Mouse (Mus musculus) liver, adult (tissue): Measurements from ENCODE around the gene Tmem132c.

ENCODE experiments used
- GATA4 ChIP-seq: IDR thresholded peaks from 2 replicates; pipeline ENCODE4 v1.6.1; 2014; ENCODE audit warnings: mild to moderate bottlenecking, low read length; ENCODE audit not compliant: insufficient replicate concordance

The Tmem132c gene

GRCm38 (mm10) chr5:127253263-127253662 lies 11.7 kb downstream of the Tmem132c start:
- no peak for TF ChIP-seq GATA4

- TF ChIP-seq GATA4, result no peak
Observed at GRCm38 (mm10) chr5:127256947-127257610, 15.5 kb downstream of the Tmem132c start.

- no peak for TF ChIP-seq GATA4
Observed at GRCm38 (mm10) chr5:127262136-127262535, 20.5 kb downstream of the Tmem132c start.

- no peak for TF ChIP-seq GATA4
Observed at GRCm38 (mm10) chr5:127271145-127271544, 29.5 kb downstream of the Tmem132c start.

GRCm38 (mm10) chr5:127279462-127279861 lies 37.9 kb downstream of the Tmem132c start:
- TF ChIP-seq GATA4, result no peak

GRCm38 (mm10) chr5:127281186-127281585 lies 39.6 kb downstream of the Tmem132c start:
- no peak for TF ChIP-seq GATA4

GRCm38 (mm10) chr5:127282539-127283123 lies 41.0 kb downstream of the Tmem132c start:
- TF ChIP-seq GATA4, result no peak

- no peak for TF ChIP-seq GATA4
Observed at GRCm38 (mm10) chr5:127286886-127287285, 45.3 kb downstream of the Tmem132c start.

GRCm38 (mm10) chr5:127289659-127290058 lies 48.1 kb downstream of the Tmem132c start:
- no peak for TF ChIP-seq GATA4

- TF ChIP-seq GATA4, result no peak
Observed at GRCm38 (mm10) chr5:127290461-127291250, 49.0 kb downstream of the Tmem132c start.

- no peak for TF ChIP-seq GATA4
Observed at GRCm38 (mm10) chr5:127291581-127291980, 50.0 kb downstream of the Tmem132c start.

- no peak for TF ChIP-seq GATA4
Observed at GRCm38 (mm10) chr5:127293698-127294097, 52.1 kb downstream of the Tmem132c start.

- TF ChIP-seq GATA4, result no peak
Observed at GRCm38 (mm10) chr5:127297461-127297860, 55.9 kb downstream of the Tmem132c start.

- no peak for TF ChIP-seq GATA4
Observed at GRCm38 (mm10) chr5:127298060-127298459, 56.5 kb downstream of the Tmem132c start.

GRCm38 (mm10) chr5:127299010-127299409 lies 57.4 kb downstream of the Tmem132c start:
- TF ChIP-seq GATA4, result no peak
